Mouse (Mus musculus) midbrain, postnatal 0 days (tissue): Measurements from ENCODE around the gene Vps8. TPM values are rescaled to one million over a fixed set of nuclear protein-coding genes. Genes with fewer than 3 reads are reported as not detected.

Experiments used
- ATAC-seq: fragments of 200-750 bp; cut with Nextera tagmentation; 2 replicates; pipeline ENCODE4 v1.8.0; 2017; ENCODE audit warnings: moderate number of reproducible peaks, mild to moderate bottlenecking, moderate TSS enrichment, moderate library complexity; ENCODE audit not compliant: low FRiP score
- DNase-seq: peaks from one replicate; pipeline ENCODE4 v3.0.0-alpha.2; 2015; ENCODE audit warnings: low spot score
- H3K27ac ChIP-seq: fragments of 300-500 bp; sonication (generic); 2 replicates; pipeline ENCODE4 v1.5.1; 2014; ENCODE audit warnings: low read depth, mild to moderate bottlenecking, low read length, mixed read lengths
- H3K27me3 ChIP-seq: fragments of 300-500 bp; sonication (generic); 2 replicates; pipeline ENCODE4 v1.6.1; 2014; ENCODE audit warnings: low read length, control low read depth, mixed read lengths; ENCODE audit not compliant: insufficient read depth
- H3K36me3 ChIP-seq: fragments of 300-500 bp; sonication (generic); 2 replicates; pipeline ENCODE4 v1.6.1; 2014; ENCODE audit warnings: low read length, control low read depth, mixed read lengths; ENCODE audit not compliant: insufficient read depth
- H3K4me1 ChIP-seq: fragments of 300-500 bp; sonication (generic); 2 replicates; pipeline ENCODE4 v1.6.1; 2014; ENCODE audit warnings: mild to moderate bottlenecking, control low read depth, antibody characterized with exemption, low read length, mixed read lengths; ENCODE audit not compliant: insufficient read depth
- H3K4me2 ChIP-seq: fragments of 300-500 bp; sonication (generic); 2 replicates; pipeline ENCODE4 v1.6.1; 2014; ENCODE audit warnings: low read depth, mild to moderate bottlenecking, low read length, mixed read lengths; ENCODE audit not compliant: poor library complexity, severe bottlenecking
- H3K4me3 ChIP-seq: fragments of 300-500 bp; sonication (generic); 2 replicates; pipeline ENCODE4 v1.5.1; 2014; ENCODE audit warnings: low read depth, mild to moderate bottlenecking, low read length, moderate library complexity
- H3K9ac ChIP-seq: fragments of 300-500 bp; sonication (generic); replicated peaks from 2 replicates; pipeline ENCODE4 v1.6.1; 2014; ENCODE audit warnings: mild to moderate bottlenecking, low read length, moderate library complexity, mixed read lengths; ENCODE audit not compliant: poor library complexity, severe bottlenecking
- H3K9me3 ChIP-seq: fragments of 300-500 bp; sonication (generic); 2 replicates; pipeline ENCODE4 v1.6.1; 2016; ENCODE audit warnings: low read length, control low read depth
- CTCF ChIP-seq: IDR thresholded peaks from 2 replicates; pipeline ENCODE4 v1.5.1; 2016; ENCODE audit warnings: antibody characterized with exemption, mild to moderate bottlenecking
- WGBS: fragments of 180-500 bp; shearing (Covaris S2); extraction: QIAGEN DNeasy Blood & Tissue Kit; methylation state at CpG from one replicate; pipeline ENCODE4 v1.1.7; 2014; 5-methylcytosine and 5-hydroxymethylcytosine counted together
- polyA plus RNA-seq: library from polyadenylated mRNA; unstranded; fragments of >200 nt; fragmentation: Nextera tagmentation; extraction: Ambion mirVana; gene quantifications from 2 replicates; pipeline ENCODE4 v1.2.1, GENCODE M21; 2015
- total RNA-seq: library from RNA; depleted of rRNA; stranded (reverse); fragments of >200 nt; gene quantifications from 2 replicates; pipeline ENCODE4 v1.2.3, GENCODE M21; 2014

Vps8 gene
- total and polyA plus RNA-seq, 2 experiments from 2014 or later, result 26.0 to 35.2 TPM

DNA sequence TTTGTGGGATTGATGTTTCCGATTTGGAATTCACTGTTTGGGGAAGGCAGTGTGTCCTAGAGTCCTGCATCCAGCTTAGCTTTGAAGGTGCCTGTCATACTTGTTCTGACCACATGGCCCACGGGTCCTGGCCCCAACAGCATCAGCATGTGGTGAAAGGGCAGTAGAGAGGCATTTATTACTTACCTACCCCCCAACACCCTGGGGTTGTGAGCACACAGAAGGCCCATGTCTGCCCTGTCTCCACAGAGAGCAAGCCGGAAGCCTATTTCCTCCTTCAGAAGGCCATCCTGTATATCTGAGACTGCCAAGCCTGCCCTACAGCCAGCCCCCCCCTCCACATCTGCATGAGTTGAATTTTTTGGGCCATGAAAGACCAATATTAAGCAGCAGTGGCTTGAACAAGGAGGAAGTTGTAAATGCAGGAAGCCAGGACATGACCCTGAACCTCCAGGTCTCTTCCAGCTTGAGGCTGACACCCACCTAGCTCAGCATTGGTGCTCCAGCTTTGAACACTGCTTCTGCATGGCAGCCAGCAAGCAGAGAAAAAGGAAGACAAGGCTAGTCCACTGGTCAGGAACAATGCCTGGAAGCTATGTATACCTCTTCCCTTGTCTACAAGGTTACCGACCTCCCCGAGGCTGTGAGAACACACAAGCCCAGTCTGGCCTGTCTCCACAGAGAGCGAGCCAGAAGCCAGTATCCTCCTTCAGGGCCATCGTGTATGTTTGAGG lies 218.0 kb downstream of the Vps8 start:
- peaks cover 9% of the 10 kb centered on the region for H3K36me3 ChIP-seq
- no peaks in the 10 kb centered on the region for H3K27me3 ChIP-seq
- H3K4me3 ChIP-seq, result no peak overlapping the region
- H3K9me3 ChIP-seq, result no peaks in the 10 kb centered on the region
- ATAC-seq (no peak), DNase-seq (no peak)
- no peak for TF ChIP-seq CTCF
- no peaks in the 10 kb centered on the region for H3K4me1 ChIP-seq
- no peak overlapping the region for H3K4me2 ChIP-seq
- 86% methylated on average over 7 of the region's 7 CpGs for WGBS
- H3K27ac ChIP-seq, result no peak overlapping the region
- H3K9ac ChIP-seq, result no peak overlapping the region

DNA sequence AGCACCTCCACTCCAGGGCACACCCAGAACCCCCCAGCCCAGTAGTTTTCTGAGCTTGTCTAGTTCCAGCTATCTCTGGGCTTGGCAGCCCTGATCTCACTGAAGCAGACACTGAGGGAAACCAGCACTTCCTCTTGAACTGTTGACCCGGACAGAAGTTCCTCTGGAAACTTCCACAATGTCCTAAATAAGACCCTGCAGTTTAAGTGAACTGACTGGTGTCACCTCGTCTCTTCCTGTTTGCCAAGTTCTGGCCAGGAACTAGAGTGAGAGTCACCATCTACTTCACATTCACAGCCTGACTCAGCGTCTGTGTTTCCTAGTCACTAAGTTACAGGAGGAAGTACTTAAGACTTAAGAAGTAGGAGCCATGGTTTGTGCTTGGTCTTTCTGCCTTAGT lies 219.0 kb downstream of the Vps8 start:
- no peak for DNase-seq
- WGBS, result 88% methylated on average over 3 of the region's 3 CpGs
- Histone ChIP-seq H3K9ac (no peak overlapping the region), H3K9me3 (no peaks in the 10 kb centered on the region), H3K27ac (no peak overlapping the region), H3K4me3 (no peak overlapping the region), H3K27me3 (no peaks in the 10 kb centered on the region), H3K36me3 (peaks cover 9% of the 10 kb centered on the region), H3K4me1 (no peaks in the 10 kb centered on the region), H3K4me2 (no peak overlapping the region)
- no peak for TF ChIP-seq CTCF
- ATAC-seq, result no peak

DNA sequence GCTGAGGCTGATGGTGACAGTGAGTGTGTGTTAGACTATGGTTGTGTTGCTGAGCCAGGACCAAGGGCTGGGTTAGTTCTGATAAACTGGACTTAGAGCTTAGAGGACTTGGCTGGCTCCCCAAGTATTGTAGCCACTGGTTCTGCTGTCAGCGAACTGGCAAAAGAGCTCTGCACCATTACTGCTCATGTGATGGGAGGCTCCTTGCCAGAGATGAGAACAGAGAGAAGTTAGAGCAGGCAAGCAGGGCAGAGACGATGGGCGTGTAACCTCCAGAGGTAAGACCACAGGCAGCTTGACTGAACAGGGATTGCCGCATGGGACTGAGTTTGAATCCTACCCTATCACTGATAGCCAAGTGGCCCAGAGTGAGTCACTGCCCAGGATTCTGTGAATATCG lies 220.0 kb downstream of the Vps8 start:
- H3K4me2 ChIP-seq, result no peak overlapping the region
- 98% methylated on average over 5 of the region's 5 CpGs for WGBS
- H3K4me3 ChIP-seq, result no peak overlapping the region
- no peaks in the 10 kb centered on the region for H3K27me3 ChIP-seq
- H3K4me1 ChIP-seq, result no peaks in the 10 kb centered on the region
- H3K27ac ChIP-seq, result no peak overlapping the region
- H3K9me3 ChIP-seq, result no peaks in the 10 kb centered on the region
- H3K9ac ChIP-seq, result no peak overlapping the region
- ATAC-seq (no peak), DNase-seq (no peak)
- peaks cover 11% of the 10 kb centered on the region for H3K36me3 ChIP-seq
- no peak for TF ChIP-seq CTCF

DNA sequence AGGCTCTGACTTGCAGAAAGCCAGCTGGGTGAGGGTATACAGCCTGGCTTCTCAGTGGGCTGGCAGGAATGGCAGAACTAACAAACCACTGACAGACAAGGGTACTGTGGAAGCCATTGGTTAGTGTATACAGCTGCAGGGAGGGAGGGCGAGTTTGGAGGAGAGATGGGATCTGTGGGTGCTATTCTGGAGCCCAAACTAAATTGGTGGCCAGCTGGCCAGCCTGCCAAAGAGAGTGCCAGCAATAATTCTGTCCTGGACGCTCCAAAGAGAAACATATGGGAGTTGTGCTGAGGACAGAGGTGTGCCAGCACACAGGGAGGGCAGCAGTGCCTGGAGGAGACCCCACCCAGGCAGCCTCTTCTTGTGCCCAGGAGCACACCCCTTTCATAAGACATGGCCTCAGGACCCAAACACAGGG lies 220.7 kb downstream of the Vps8 start:
- ATAC-seq, result no peak
- Histone ChIP-seq H3K4me2 (no peak overlapping the region), H3K9me3 (no peaks in the 10 kb centered on the region), H3K27ac (peak overlapping the region; percentile 39), H3K36me3 (peaks cover 14% of the 10 kb centered on the region), H3K9ac (no peak overlapping the region), H3K4me3 (no peak overlapping the region), H3K27me3 (no peaks in the 10 kb centered on the region), H3K4me1 (no peaks in the 10 kb centered on the region)
- 69% methylated on average over 2 of the region's 2 CpGs for WGBS
- peak; percentile 55 for DNase-seq
- no peak for TF ChIP-seq CTCF

DNA sequence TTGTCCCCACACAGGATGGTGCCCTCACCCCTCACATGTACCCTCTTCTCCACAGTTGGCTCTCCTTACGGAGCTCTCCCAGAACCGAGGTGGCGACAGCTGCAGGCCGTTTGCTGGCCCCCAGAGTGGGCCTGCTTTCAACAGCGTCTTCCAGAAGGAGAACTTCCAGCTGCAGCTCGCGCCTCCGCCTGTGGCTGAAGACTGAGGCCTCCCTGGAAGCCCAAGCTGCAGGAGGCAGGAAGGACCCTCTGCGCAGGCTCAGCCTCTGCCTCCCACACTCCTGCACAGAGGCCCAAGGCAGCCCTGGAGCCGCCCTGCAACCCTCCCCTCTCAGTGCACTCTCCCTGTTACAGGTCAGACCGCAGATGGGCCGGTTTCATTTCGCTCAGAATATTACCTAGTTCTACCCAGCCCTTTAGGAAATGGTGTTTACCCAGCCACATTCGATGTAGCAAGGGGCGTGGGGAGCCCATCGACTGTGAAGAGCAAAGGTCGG lies 221.2 kb downstream of the Vps8 start:
- ATAC-seq, result peak; percentile 44; the same call in 1 of the 2 replicates
- H3K27me3 ChIP-seq, result no peaks in the 10 kb centered on the region
- 49% methylated on average over 17 of the region's 17 CpGs for WGBS
- H3K27ac ChIP-seq, result peak overlapping the region; percentile 39
- H3K4me3 ChIP-seq, result no peak overlapping the region
- DNase-seq, result peak; percentile 33
- peaks cover 14% of the 10 kb centered on the region for H3K36me3 ChIP-seq
- no peak overlapping the region for H3K9ac ChIP-seq
- no peak overlapping the region for H3K4me2 ChIP-seq
- H3K9me3 ChIP-seq, result no peaks in the 10 kb centered on the region
- no peaks in the 10 kb centered on the region for H3K4me1 ChIP-seq
- TF ChIP-seq CTCF, result no peak

DNA sequence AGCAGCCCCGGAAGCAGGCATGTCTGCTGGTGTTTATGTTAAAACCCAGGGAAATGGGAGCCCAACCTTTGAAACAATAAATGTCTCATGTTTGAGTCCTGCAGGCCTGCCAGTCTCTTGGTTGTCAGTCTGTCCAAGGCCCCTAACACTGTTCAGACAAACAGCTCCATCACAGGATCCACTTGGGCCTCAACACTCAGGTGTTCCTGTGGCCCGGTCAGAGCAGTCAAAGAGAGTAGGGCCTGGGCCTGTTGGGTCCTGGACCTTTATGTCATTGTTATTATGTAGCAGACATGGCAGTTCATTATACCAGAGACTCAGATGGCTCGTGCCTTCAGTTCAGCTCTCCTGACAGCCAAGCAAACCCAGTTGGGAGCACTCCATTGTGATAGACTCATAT lies 221.7 kb downstream of the Vps8 start:
- H3K27ac ChIP-seq, result peak overlapping the region; percentile 39; the same call in 1 of the 2 replicates
- no peaks in the 10 kb centered on the region for H3K9me3 ChIP-seq
- 62% methylated on average over 3 of the region's 3 CpGs for WGBS
- no peaks in the 10 kb centered on the region for H3K4me1 ChIP-seq
- ATAC-seq, result no peak
- H3K9ac ChIP-seq, result no peak overlapping the region
- peaks cover 14% of the 10 kb centered on the region for H3K36me3 ChIP-seq
- no peak overlapping the region for H3K4me2 ChIP-seq
- no peak for DNase-seq
- no peak for TF ChIP-seq CTCF
- H3K27me3 ChIP-seq, result no peaks in the 10 kb centered on the region
- no peak overlapping the region for H3K4me3 ChIP-seq
